Mouse (Mus musculus): Measurements from ENCODE around the gene Ttll2. TPM values are rescaled to one million over a fixed set of nuclear protein-coding genes. Genes with fewer than 3 reads are reported as not detected.
"Not testable (repeated sequence)": the region's sequence is repeated elsewhere in the genome, so short reads cannot be mapped to it uniquely, and the experiment has no call there.

Ttll2 gene
- total RNA-seq, 4 experiments from 2014 or later, result not detected

DNA sequence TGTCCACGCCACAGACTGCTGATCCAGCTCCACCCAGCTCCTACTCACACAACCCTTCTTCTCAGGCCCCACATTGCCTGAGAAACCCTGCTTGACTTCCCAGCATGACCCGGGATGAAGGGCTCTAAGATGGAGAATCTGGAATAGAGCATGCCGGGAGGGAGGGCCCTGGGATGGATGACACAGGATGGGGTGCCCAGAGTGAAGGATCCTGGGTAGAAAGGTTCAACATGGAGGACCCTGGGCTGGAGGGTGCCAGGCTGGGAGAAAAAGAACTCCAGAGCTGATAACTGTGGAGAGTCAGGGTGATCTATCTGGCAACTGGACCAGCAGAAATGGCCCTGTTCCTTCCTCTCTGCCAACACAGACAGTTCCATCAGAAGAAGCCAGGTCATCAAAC, 13.1 kb upstream of the Ttll2 start:
- not testable (repeated sequence) for DNase-seq (ENCODE audit: low spot score in 2 of 2)

DNA sequence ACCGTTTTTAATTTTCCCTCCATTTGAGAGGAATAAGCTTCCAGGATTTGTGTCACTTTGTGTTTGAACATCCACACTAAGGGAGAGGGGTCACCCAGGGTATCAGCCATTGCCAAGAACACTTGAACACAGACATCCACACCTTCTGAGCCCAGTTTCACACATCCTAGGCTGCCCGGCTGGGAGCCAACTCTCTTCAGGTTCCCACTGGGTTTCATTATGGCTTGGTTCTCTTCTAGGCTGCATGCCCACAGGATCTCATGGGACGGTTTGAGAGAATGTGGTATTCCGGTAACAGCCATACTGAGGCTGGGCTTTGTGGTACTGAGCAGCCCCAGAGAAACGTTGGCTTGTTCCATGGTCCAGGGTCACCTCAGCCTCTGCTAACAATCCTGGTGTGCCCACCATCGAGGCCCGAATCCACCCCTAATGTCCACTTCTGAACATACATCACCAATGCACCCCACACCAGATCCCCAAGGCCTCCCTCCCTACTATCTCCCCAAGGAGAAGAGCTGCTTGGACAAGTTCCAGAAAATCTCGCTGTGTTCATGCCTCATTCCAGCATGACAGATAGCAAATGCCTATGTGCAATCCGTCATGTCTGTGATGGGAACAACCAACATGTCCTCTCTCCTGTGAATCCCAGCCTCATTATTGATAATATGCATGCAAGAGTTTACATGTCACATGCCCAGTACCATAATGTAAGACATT, 8.4 kb upstream of the Ttll2 start:
- DNase-seq (ENCODE audit: low spot score in 2 of 2), result peak in 1 of 2 experiments; percentile 16

DNA sequence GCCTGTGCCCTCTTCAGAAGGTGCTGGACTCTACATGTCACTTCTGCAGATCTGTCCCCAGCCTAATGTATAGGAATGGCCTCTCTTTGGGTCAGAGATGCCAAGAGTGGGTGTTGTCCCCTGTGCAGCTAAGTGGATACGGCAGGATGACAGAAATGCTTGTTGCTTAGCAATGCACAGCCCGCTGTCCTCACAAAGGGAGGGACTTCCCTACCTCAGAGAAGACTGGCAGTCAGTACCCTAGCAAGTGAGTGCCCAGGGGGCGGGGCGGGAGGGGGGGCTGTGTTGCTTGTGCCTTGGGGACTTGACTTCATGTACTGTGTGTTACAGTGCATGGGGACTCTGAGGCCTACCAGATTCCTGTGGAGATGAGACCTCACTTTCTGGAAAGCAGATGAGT, 7.3 kb upstream of the Ttll2 start:
- not testable (repeated sequence) for DNase-seq (ENCODE audit: low spot score in 2 of 2)

DNA sequence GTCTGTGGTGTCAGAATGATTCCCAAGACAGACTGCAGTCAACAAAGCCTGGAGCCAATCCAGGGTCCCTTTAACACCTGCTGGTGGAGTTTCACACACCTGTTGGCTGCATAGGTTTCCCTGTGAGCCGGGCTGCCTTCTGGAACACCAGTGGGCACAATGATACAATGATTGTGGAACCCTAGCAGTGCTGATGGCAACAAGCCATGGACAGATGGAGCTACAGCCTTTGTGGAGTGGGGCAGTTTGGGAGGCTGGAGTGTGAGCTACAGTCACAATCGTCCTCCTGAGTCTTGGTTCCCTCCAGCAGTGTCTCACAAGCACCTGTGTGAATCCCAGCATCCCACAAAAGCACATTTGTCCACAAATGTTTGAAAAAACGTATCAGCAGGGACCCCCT, 3.7 kb downstream of the Ttll2 start:
- DNase-seq (ENCODE audit: low spot score in 2 of 2), result not testable (repeated sequence)

DNA sequence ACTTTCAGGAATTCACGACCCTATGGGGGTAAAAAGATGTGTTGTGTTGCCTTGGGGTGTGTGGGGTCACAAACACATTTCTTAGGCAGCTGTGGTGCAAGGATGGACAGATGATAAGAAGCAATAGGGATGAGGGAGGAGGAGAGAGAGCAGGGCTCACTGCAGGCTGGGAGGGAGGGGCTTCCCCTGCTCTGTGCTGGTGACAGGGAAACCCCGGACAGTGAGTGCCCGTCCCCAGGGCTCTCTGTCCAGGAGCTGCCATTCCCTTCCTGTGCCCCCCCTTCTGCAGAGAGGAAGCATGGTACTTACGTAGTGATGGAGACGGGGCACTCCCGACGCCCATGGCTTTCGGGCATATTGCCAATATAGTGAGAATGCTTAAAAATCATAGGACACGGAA, 15.1 kb downstream of the Ttll2 start:
- not testable (repeated sequence) for DNase-seq (ENCODE audit: low spot score in 2 of 2)

DNA sequence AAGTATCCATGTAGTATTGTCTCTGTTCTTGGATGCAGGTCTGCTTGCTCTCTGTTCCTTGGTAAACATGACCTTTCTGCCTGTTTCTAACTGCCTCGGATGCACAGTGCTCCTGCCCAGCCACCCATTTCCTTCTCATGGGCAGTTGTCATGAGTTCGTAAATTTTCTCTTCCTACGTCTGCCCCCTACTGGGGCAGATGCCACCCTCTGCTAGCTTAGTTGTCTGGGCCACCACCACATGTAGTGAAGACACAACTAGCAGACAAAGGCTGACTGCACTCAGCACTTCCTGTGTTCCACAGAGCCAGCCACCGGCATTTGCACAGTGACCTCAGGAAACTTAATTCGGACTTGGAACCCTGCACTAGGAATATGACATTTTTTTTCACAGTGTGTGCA, 19.8 kb downstream of the Ttll2 start:
- not testable (repeated sequence) for DNase-seq (ENCODE audit: low spot score in 2 of 2)

DNA sequence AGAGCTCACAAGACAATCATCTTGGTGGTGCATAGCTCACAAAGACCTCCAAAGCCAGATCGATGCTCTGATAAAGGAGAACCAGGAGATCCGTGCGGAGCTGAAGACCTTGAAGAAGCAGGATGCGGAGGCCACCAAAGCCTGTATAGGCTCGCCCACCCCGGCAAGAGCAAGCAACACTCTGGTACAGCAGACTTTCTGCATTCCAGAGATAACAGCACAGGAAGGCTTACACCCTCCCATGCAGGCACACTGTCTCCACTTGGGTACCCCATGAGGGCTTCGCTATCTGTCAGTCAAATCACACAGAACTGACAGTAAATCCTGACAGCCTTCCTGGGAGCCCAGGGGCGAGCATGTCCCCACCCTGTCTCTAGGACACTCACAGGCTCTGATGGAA, 26.1 kb downstream of the Ttll2 start:
- DNase-seq (ENCODE audit: low spot score in 2 of 2), result not testable (repeated sequence)

DNA sequence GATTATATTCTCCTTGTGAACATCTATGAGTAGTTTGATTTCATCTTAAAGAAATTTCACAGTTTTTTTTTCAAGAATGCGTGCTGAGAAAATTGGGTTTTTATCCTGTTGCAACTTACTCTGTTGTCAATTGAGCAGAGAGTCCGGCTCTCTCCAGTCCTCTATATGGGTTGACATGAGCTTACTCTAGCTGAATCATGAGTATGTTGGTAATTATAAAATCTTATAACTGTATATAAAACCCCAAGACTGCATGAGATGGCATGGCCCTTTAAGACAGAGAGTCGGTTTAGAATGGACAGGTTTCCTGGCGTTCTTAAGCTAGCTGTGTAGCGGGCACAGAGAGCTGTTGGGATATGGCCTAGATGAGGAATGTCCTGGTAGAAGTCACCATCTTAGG, 28.1 kb downstream of the Ttll2 start, which contains the start of gene Tcp10a:
Tcp10a (plus strand) TSS at position 301 of the 400 bp plus-strand sequence.
- DNase-seq (ENCODE audit: low spot score in 2 of 2), result not testable (repeated sequence)

DNA sequence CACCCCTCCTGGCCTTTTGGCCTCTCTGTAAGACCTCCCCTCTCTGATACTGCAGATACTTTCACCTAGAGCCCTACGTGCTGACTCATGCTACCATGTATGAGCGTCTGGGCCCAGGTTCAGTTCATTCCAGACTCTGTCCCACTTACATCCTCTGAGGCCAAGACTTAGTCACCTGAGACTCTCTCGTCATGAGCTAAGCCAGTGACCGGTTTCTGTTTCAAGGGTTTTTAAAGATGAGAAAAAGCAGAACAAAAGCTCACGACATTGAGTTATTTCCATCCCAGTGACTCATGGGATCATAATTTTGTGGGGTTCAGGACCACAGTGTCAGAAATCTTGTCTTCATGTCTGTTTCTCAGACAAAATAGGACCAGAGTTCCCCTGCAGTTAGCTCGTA, 32.7 kb downstream of the Ttll2 start:
- not testable (repeated sequence) for DNase-seq (ENCODE audit: low spot score in 2 of 2)

DNA sequence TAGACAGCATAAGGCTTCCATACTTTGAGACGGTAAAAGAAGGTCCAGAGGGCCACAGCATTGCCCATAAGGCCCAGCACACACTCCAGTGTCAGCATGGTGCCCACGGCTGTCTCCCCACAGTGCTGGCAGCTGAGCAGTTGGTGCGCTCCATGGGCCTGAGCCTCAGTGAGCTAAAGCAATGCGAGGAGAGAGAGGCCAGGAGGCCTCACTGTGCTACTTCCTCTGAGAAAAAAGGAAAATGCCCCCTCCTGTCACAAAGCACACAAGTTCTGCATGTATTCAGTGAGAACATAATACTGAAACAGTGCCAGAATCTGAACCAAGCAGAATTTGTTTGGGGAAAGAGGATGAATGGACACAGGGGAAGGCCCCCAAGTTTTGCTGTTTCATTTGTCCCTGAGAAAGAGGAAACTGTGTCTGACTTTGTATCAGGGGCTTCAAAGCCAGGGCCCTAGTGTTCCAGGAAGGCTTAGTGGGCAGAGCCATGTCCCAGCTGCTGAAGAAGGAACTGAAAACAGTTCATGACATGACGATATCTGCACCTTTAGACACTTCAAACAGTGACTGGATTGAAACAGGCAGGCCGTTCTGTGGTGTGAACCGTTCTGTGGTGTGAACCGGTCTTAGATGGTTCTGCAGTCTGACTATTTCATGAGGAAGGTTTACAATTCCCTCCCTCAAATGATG, 36.7 kb downstream of the Ttll2 start:
- DNase-seq (ENCODE audit: low spot score in 2 of 2), result not testable (repeated sequence)

DNA sequence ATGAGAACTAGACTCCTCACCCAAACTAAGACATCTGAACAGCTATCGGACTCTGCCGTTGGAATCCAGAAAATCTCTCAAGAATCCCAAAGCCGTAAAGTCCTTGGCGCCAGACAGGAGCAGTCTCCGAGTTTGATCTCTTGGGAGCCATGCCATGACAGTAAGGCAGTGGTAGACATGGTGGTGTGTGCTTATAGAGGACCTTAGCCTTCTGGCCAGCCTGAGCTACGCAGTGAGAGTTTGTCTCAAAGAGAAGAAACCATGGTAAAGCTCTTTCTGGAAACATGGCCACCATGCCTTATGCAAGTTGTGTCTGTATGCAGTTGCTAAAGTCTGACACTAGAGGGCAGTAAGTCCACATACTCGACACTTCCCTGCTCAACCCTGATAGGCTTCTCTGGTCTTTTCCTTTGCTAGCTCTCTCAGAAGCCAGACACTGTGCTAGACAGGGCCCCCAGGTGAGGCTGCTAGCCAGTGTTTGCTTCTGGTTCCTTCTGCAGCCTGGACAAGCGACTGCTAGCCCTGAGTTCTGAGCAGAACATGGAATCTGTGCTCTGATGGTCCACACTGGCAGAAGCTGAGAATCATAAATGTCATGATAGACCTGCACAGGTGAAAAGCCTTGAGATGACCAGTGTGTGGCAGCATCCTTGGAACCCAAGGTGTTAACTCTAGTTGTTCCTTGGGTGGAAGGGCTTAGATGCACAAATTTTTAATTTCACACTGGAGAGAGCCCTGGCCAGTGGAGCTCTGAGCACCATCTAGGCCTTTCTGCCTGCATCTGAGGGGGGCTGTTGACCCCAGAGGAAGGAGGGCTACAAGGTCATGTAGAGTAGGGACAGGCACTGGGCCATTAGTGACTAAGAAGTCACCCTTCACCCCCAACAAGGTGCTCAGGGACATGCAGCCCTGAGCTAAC, 46.0 kb downstream of the Ttll2 start:
- not testable (repeated sequence) for DNase-seq (ENCODE audit: low spot score in 2 of 2)

Other genes starting within 250 kb of the Ttll2 start
- gene Rps6ka2, start 182.6 kb downstream of the Ttll2 start, total RNA-seq (2022), result 10 to 100 TPM; 49.6 to 57.2 (median 50.4) TPM
- under 1 TPM in 1 of 4 experiments, not detected in 3; 0.27 TPM for gene Tcp10a, start 28.1 kb downstream of the Ttll2 start, total RNA-seq (2022)
- not detected for gene Gm49630, start 19.3 kb upstream of the Ttll2 start, total RNA-seq (2022)
- under 1 TPM in 1 of 4 experiments, not detected in 3; 0.17 TPM for gene Unc93a2, start 32.8 kb upstream of the Ttll2 start, total RNA-seq (2022)